Mouse (Mus musculus) kidney, postnatal 0 days (tissue): ENCODE results near the gene Marveld1. TPM values are rescaled to one million over a fixed set of nuclear protein-coding genes. Genes with fewer than 3 reads are reported as not detected.

ENCODE experiments used
- ATAC-seq: fragments of 200-750 bp; cut with Nextera tagmentation; replicated peaks from 2 replicates; pipeline ENCODE4 v1.8.0; 2017; ENCODE audit warnings: low read depth, moderate number of reproducible peaks, moderate TSS enrichment, moderate library complexity; ENCODE audit not compliant: low FRiP score
- DNase-seq: peaks from one replicate; pipeline ENCODE4 v3.0.0-alpha.2; 2016; ENCODE audit warnings: low spot score
- H3K27ac ChIP-seq: fragments of 300-500 bp; sonication (generic); 2 replicates; pipeline ENCODE4 v1.5.1; 2014; ENCODE audit warnings: mild to moderate bottlenecking
- H3K27me3 ChIP-seq: fragments of 300-500 bp; sonication (generic); 2 replicates; pipeline ENCODE4 v1.6.1; 2014; ENCODE audit warnings: low read length, mixed read lengths; ENCODE audit not compliant: insufficient read depth
- H3K36me3 ChIP-seq: fragments of 300-500 bp; sonication (generic); 2 replicates; pipeline ENCODE4 v1.6.1; 2014; ENCODE audit warnings: low read length, mixed read lengths; ENCODE audit not compliant: insufficient read depth
- H3K4me1 ChIP-seq: fragments of 300-500 bp; sonication (generic); replicated peaks from 2 replicates; pipeline ENCODE4 v1.6.1; 2014; ENCODE audit warnings: antibody characterized with exemption, low read length, mixed read lengths; ENCODE audit not compliant: insufficient read depth
- H3K4me2 ChIP-seq: fragments of 300-500 bp; sonication (generic); 2 replicates; pipeline ENCODE4 v1.6.1; 2014; ENCODE audit warnings: mild to moderate bottlenecking, low read length, moderate library complexity, mixed read lengths
- H3K4me3 ChIP-seq: fragments of 300-500 bp; sonication (generic); replicated peaks from 2 replicates; pipeline ENCODE4 v1.5.1; 2014; ENCODE audit warnings: low read depth, low read length
- H3K9ac ChIP-seq: fragments of 300-500 bp; sonication (generic); 2 replicates; pipeline ENCODE4 v1.6.1; 2014; ENCODE audit warnings: low read depth, low read length
- H3K9me3 ChIP-seq: fragments of 300-500 bp; sonication (generic); replicated peaks from 2 replicates; pipeline ENCODE4 v1.6.1; 2016; ENCODE audit warnings: low read length, inconsistent platforms, mixed read lengths
- CTCF ChIP-seq: IDR thresholded peaks from 2 replicates; pipeline ENCODE4 v1.5.1; 2016; ENCODE audit warnings: antibody characterized with exemption, low read depth, mild to moderate bottlenecking, moderate library complexity
- WGBS: fragments of 180-500 bp; shearing (Covaris S2); extraction: QIAGEN DNeasy Blood & Tissue Kit; methylation state at CpG from one replicate; pipeline ENCODE4 v1.1.7; 2014; 5-methylcytosine and 5-hydroxymethylcytosine counted together
- polyA plus RNA-seq: library from polyadenylated mRNA; unstranded; fragments of >200 nt; fragmentation: Nextera tagmentation; extraction: Ambion mirVana; gene quantifications from 2 replicates; pipeline ENCODE4 v1.2.1, GENCODE M21; 2015

Gene Marveld1
- polyA plus RNA-seq, 1 experiment from 2014 or later, result 18.9 TPM

- Histone ChIP-seq H3K9ac (no peak overlapping the region), H3K27me3 (no peaks in the 10 kb centered on the region), H3K4me1 (no peaks in the 10 kb centered on the region), H3K36me3 (no peaks in the 10 kb centered on the region), H3K27ac (no peak overlapping the region), H3K4me3 (no peak overlapping the region), H3K9me3 (no peaks in the 10 kb centered on the region), H3K4me2 (no peak overlapping the region)
- ATAC-seq, result no peak
- DNase-seq, result no peak
- 93% methylated on average over 4 of the region's 4 CpGs for WGBS
- TF ChIP-seq CTCF, result no peak
Observed at GRCm38 (mm10) chr19:42137167-42137672, 10.0 kb upstream of the Marveld1 start.

DNA sequence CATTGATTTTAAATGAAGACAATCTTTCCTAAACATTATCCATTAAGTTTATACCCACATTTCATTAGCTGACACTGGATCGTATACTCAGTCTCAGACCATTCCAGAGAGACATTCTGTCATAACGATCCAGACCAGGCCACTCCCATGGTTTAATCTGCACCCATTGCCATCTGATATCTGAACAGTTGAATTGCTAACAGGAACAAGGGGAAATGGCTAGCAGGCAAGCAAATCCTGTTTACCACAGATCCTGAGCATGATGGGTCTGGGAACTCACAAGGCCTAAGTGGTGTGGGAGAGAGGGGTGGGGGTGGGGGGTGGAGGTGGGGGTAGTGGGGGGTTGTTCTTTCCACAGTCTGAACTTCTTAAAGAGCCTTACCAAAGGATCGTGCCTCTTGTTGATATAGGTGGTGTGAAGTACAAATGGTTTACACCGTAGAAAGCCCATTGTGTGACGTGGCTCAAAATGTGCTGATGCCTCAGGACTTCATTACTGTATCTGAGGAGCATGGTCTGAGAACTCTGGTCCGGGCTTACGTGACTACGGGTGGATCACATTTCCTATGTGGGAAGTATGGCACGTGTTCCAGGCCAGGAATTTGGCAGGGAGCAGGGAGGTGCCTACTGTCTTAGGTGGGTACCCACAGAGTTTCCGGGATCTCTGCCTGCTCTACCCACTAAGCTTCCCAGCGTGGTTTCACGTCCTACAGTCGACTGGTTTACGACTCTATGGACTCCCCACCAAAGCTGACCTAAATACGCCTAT, 8.5 kb upstream of the Marveld1 start:
- Histone ChIP-seq H3K9ac (no peak overlapping the region), H3K4me1 (no peaks in the 10 kb centered on the region), H3K4me3 (no peak overlapping the region), H3K27me3 (no peaks in the 10 kb centered on the region), H3K36me3 (no peaks in the 10 kb centered on the region), H3K4me2 (no peak overlapping the region), H3K27ac (no peak overlapping the region), H3K9me3 (no peaks in the 10 kb centered on the region)
- ATAC-seq (no peak), DNase-seq (no peak)
- 75% methylated on average over 15 of the region's 15 CpGs for WGBS
- no peak for TF ChIP-seq CTCF

DNA sequence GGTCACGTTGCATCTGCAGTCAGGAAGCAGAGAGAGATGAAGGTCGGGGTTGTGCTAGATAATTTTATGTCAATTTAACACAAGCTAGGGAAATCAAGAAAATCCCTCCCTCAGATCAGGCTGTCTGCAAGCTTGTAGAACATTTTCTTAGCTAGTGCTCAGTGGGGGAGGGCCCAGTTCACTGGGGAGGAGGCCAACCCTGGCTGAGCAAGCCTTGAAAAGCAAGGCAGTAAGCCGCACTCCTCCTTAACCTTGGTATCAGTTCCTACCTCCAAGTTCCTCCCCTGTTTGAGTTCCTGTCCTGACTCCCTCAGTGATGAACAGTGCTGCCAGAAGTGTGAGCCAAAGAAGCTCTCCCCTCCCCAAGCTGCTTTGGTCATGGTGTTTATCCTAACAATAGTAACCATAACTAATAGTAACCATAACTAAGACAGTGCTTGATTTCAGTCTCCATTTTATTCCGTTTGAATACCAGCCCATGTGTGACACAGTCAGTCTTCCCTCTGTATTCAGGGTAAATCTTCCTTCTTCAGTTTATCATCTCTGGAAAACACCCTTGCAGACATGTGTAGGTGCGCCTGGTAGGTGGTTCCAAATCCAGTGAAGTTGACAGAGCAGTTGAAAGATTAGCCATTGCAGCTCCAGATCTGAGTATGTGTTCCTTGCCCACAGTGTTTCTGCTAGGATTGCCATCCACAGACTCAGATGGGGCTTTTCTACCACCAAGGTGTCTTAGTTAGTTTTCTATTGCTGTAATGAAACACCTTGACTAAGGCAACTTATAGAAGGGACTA, 7.3 kb upstream of the Marveld1 start:
- ATAC-seq, result no peak

DNA sequence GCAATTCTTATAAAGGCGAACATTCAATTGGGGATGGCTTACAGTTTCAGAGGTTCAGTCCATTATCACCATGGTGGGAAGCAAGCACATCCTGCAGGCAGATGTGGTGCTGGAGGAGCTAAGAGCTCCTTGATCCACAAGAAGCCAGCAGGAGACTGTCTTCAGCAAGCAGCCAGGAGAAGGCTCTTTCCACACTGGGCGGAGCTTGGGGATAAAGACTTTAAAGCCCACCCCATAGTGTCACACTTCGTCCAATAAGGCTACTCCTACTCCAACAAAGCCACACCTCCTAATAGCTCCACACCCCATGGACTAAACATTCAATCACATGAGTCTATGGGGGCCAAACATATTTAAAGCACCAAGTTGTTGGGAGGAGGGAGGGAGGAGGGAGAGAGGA, 5.2 kb upstream of the Marveld1 start:
- Histone ChIP-seq H3K4me3 (no peak overlapping the region), H3K4me1 (no peaks in the 10 kb centered on the region; the same call in 1 of the 2 replicates), H3K4me2 (no peak overlapping the region), H3K36me3 (no peaks in the 10 kb centered on the region), H3K27me3 (no peaks in the 10 kb centered on the region), H3K27ac (no peak overlapping the region), H3K9ac (no peak overlapping the region), H3K9me3 (no peaks in the 10 kb centered on the region)
- ATAC-seq (no peak), DNase-seq (no peak)
- 82% methylated on average over 3 of the region's 3 CpGs for WGBS
- no peak for TF ChIP-seq CTCF

More for the DNA sequence above, 7.3 kb upstream of the Marveld1 start:
- WGBS, result 75% methylated on average over 5 of the region's 5 CpGs
- Histone ChIP-seq H3K4me3 (no peak overlapping the region), H3K9me3 (no peaks in the 10 kb centered on the region), H3K4me2 (no peak overlapping the region), H3K36me3 (no peaks in the 10 kb centered on the region), H3K27me3 (no peaks in the 10 kb centered on the region), H3K9ac (no peak overlapping the region), H3K27ac (no peak overlapping the region), H3K4me1 (no peaks in the 10 kb centered on the region)
- TF ChIP-seq CTCF, result no peak
- DNase-seq, result no peak

GRCm38 (mm10) chr19:42142757-42143156, 4.4 kb upstream of the Marveld1 start:
- H3K27ac ChIP-seq, result no peak overlapping the region
- H3K36me3 ChIP-seq, result no peaks in the 10 kb centered on the region
- ATAC-seq (no peak), DNase-seq (no peak)
- no peak overlapping the region for H3K4me2 ChIP-seq
- H3K9me3 ChIP-seq, result no peaks in the 10 kb centered on the region
- H3K27me3 ChIP-seq, result no peaks in the 10 kb centered on the region
- H3K4me3 ChIP-seq, result no peak overlapping the region
- 75% methylated on average over 2 of the region's 2 CpGs for WGBS
- H3K9ac ChIP-seq, result no peak overlapping the region
- no peaks in the 10 kb centered on the region; the same call in 1 of the 2 replicates for H3K4me1 ChIP-seq
- TF ChIP-seq CTCF, result no peak

DNA sequence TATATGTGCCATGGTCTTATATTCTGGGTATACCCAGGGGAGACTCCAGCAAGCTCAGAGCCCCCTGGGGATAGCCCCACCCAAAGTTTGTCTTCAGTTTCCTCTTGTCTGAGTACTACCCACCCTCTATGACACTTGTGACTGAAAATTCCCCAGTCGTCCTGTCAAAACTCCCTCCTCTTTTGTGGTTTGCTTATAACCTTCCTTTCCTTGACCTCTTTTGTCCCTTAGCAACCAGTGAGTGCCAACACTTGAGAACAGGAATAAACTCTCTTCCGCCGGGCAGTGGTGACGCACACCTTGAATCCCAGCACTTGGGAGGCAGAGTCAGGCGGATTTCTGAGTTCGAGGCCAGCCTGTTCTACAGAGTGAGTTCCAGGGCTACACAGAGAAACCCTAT, 3.1 kb upstream of the Marveld1 start:
- TF ChIP-seq CTCF, result no peak
- DNase-seq, result no peak
- Histone ChIP-seq H3K4me3 (no peak overlapping the region), H3K27ac (no peak overlapping the region), H3K36me3 (no peaks in the 10 kb centered on the region), H3K4me2 (no peak overlapping the region), H3K9me3 (no peaks in the 10 kb centered on the region), H3K9ac (no peak overlapping the region), H3K27me3 (no peaks in the 10 kb centered on the region), H3K4me1 (peaks cover 7% of the 10 kb centered on the region)
- 57% methylated on average over 6 of the region's 6 CpGs for WGBS
- ATAC-seq, result no peak
